Mouse (Mus musculus) CD4-positive, CD25-positive, alpha-beta regulatory T cell, adult 4 months (primary cell): ENCODE data around the gene Arhgap5. TPM values are rescaled to one million over a fixed set of nuclear protein-coding genes. Genes with fewer than 3 reads are reported as not detected.

Source experiments
- polyA plus RNA-seq, 2 experiments: library from polyadenylated mRNA; unstranded; fragments of 100-300 nt; shearing (Covaris generic); gene quantifications; one replicate each; pipeline ENCODE4 v1.2.1; 2017

Arhgap5 gene
- polyA plus RNA-seq, 2 experiments from 2014 or later, result 21.9 to 25.3 TPM

Other genes with a start within 250 kb of the Arhgap5 start
- gene Akap6, start 195.4 kb downstream of the Arhgap5 start, polyA plus RNA-seq, result under 1 TPM in 1 of 2 experiments, not detected in 1; 0.22 TPM